Mouse (Mus musculus) liver, postnatal 0 days (tissue): ENCODE measurements around the gene 6030468B19Rik.

Experiments
- CTCF ChIP-seq: sonication (generic); IDR thresholded peaks from 2 replicates; pipeline ENCODE4 v1.5.1; 2016; ENCODE audit warnings: antibody characterized with exemption, low read depth
- EP300 ChIP-seq: IDR thresholded peaks from 2 replicates; pipeline ENCODE4 v1.6.1; 2016; ENCODE audit warnings: antibody characterized with exemption, low read depth, mild to moderate bottlenecking

DNA sequence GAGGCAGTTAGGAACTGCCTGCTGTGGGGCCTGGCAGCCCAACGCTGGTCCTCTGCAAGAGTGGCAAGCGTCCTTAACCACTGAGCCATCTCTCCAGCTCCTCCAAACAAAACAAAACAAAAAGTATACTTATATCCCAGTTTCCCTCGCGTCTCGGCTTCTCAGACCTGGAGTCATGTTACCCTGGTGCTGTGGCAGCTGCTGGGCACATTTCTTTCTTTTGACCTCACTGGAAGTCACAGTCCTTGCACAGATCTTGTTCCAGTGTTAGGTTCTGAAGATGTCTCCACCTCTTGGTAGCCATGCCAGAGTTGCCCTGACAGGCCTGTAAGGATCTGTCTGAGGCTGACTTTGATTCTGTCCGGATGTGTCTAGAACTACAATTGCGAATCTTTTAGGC lies 4.2 kb downstream of the 6030468B19Rik start:
- TF ChIP-seq CTCF (no peak), EP300 (no peak)
